Mouse (Mus musculus): ENCODE measurements around the gene Cadm1. TPM values are rescaled to one million over a fixed set of nuclear protein-coding genes. Genes with fewer than 3 reads are reported as not detected.

Gene Cadm1
- polyA plus RNA-seq, 1 experiment, result 9.3 TPM

DNA sequence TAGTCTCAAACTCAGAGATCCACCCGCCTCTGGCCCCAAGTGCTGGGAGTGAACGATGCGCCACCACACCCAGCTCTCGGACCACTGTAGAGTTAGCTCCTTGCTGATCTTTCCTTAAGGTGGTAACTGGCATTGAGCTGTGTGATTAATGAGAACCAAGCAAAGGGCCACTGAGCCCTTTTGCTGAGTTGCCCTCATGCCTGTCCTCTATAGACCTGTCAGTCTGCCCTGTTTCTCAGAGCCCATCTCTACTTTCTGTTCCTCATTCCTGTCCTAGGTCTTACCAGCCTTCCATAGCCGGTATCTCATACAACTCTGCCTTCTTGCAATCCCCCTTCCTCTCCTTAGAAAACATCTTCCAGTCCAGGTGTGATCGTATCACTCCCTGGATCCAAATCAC, 242.8 kb downstream of the Cadm1 start:
- Histone ChIP-seq H3K36me3 (ENCODE audit: control insufficient read depth, insufficient read depth) (no peaks in the 10 kb centered on the region), H3K27me3 (ENCODE audit: control insufficient read depth, insufficient read depth, insufficient read length) (no peaks in the 10 kb centered on the region), H3K4me3 (no peak overlapping the region), H3K79me2 (ENCODE audit: control insufficient read depth, insufficient read depth) (no peaks in the 10 kb centered on the region), H3K4me2 (ENCODE audit: low read depth) (no peak overlapping the region), H3ac (ENCODE audit: control insufficient read depth, insufficient read length) (no peak overlapping the region)
- no peak for TF ChIP-seq CEBPB (IDR thresholded peaks at IDR 0.05; ENCODE audit: insufficient read depth, poor library complexity, severe bottlenecking)
- TF ChIP-seq MYOD1 (IDR thresholded peaks at IDR 0.05; ENCODE audit: control insufficient read depth in 1 of 3, insufficient read length in 2 of 3, low read depth in 2 of 3), result no peak
- TF ChIP-seq SRF (IDR thresholded peaks at IDR 0.05; ENCODE audit: control insufficient read depth, insufficient read length, low read depth), result no peak
- no peak for TF ChIP-seq POLR2A (IDR thresholded peaks at IDR 0.05; ENCODE audit: insufficient read length, low read depth)
- TF ChIP-seq REST (IDR thresholded peaks at IDR 0.05; ENCODE audit: insufficient read depth, insufficient read length), result no peak
- TF ChIP-seq USF1 (IDR thresholded peaks at IDR 0.05; ENCODE audit: low read depth), result no peak
- no peak for TF ChIP-seq MYOG (IDR thresholded peaks at IDR 0.05; ENCODE audit: control insufficient read depth in 1 of 3, insufficient read depth in 1 of 3, insufficient read length in 2 of 3, low read depth in 2 of 3)
- no peak for TF ChIP-seq POLR2AphosphoS2 (IDR thresholded peaks at IDR 0.05; ENCODE audit: insufficient read length, low read depth)
- TF ChIP-seq TCF12 (IDR thresholded peaks at IDR 0.05; ENCODE audit: insufficient read depth, poor library complexity, severe bottlenecking), result no peak
- no peak for TF ChIP-seq E2F4 (IDR thresholded peaks at IDR 0.05; ENCODE audit: insufficient read depth)
- TF ChIP-seq TCF3 (IDR thresholded peaks at IDR 0.05; ENCODE audit: insufficient read length, low read depth), result no peak
- no peak for TF ChIP-seq MAX (IDR thresholded peaks at IDR 0.05; ENCODE audit: low read depth)

DNA sequence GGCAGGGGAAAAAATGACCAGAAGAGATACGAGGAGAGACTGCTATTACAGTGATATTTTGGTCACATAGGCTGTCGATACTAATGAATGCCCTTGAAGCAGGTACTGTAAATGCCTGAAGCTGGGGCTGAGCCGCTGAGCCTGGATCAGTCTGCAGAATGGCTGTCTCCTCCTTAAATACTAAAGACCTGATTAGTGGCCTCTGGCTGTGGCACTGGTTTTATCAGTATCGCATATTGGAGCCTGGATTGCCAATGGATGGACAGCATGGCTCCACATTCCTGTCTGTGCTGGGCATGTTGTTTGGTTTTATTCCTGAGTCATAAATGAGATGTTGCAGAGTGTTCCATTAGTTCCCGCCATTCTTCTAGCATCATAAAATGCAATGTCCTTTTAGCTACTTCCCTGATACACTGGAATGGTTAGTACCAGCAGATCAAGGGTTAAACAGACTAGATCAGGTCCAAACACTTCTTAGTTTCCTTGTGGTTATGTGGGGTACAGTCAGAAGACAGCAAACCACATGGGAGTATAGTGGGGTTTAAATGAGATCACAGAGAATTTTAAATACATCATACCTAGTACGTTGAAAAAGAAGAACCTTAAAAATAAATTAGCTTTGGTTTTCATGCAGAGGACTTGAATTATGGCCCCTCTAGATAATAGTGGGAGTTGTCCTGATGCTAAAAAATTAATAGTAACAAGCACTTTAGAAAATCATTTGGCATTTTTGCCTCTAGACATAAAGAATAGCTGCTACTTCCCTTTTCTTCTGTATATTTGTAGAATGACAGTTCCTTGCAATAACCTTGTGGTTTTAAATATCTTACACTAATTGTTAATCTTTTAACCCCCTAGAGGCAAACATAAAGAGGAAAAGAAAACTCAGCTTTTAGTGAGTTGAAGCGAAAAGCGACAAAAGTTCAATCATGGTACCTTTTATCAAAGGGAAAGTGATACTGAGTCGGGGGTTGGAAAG, 247.3 kb downstream of the Cadm1 start:
- TF ChIP-seq REST (IDR thresholded peaks at IDR 0.05; ENCODE audit: insufficient read depth, insufficient read length), result no peak
- no peak for TF ChIP-seq MYOG (IDR thresholded peaks at IDR 0.05; ENCODE audit: control insufficient read depth in 1 of 3, insufficient read depth in 1 of 3, insufficient read length in 2 of 3, low read depth in 2 of 3)
- TF ChIP-seq POLR2A (IDR thresholded peaks at IDR 0.05; ENCODE audit: insufficient read length, low read depth), result no peak
- no peak for TF ChIP-seq MYOD1 (IDR thresholded peaks at IDR 0.05; ENCODE audit: control insufficient read depth in 1 of 3, insufficient read length in 2 of 3, low read depth in 2 of 3)
- TF ChIP-seq TCF3 (IDR thresholded peaks at IDR 0.05; ENCODE audit: insufficient read length, low read depth), result no peak
- no peak for TF ChIP-seq POLR2AphosphoS2 (IDR thresholded peaks at IDR 0.05; ENCODE audit: insufficient read length, low read depth)
- TF ChIP-seq E2F4 (IDR thresholded peaks at IDR 0.05; ENCODE audit: insufficient read depth), result no peak
- TF ChIP-seq USF1 (IDR thresholded peaks at IDR 0.05; ENCODE audit: low read depth), result no peak
- TF ChIP-seq MAX (IDR thresholded peaks at IDR 0.05; ENCODE audit: low read depth), result no peak
- no peak for TF ChIP-seq SRF (IDR thresholded peaks at IDR 0.05; ENCODE audit: control insufficient read depth, insufficient read length, low read depth)
- TF ChIP-seq CEBPB (IDR thresholded peaks at IDR 0.05; ENCODE audit: insufficient read depth, poor library complexity, severe bottlenecking), result no peak
- no peak for TF ChIP-seq TCF12 (IDR thresholded peaks at IDR 0.05; ENCODE audit: insufficient read depth, poor library complexity, severe bottlenecking)
- no peaks in the 10 kb centered on the region for H3K27me3 ChIP-seq (ENCODE audit: control insufficient read depth, insufficient read depth, insufficient read length)
- no peaks in the 10 kb centered on the region for H3K36me3 ChIP-seq (ENCODE audit: control insufficient read depth, insufficient read depth)

DNA sequence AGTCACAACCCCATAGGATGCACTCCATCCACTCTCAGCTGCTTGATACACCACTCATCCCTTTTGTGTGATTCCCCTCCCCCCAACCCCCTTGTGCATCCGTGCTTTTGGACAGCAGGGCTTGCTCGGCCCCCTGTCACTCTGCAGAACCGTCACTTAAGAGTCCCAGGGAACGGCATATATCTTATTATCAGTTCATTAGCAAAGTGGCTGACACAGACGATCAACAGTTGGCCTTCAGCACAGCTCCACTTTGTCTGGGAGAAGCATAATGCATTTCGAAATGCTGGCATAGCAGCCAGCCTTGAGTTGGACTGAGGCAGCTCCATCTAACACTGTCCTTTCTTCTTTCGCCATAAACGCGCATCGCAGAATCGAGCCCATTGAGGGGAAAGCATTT, 248.5 kb downstream of the Cadm1 start:
- Histone ChIP-seq H3ac (ENCODE audit: control insufficient read depth, insufficient read length) (no peak overlapping the region), H3K27me3 (ENCODE audit: control insufficient read depth, insufficient read depth, insufficient read length) (no peaks in the 10 kb centered on the region), H3K79me2 (ENCODE audit: control insufficient read depth, insufficient read depth) (no peaks in the 10 kb centered on the region), H3K4me3 (no peak overlapping the region), H3K4me2 (ENCODE audit: low read depth) (no peak overlapping the region), H3K36me3 (ENCODE audit: control insufficient read depth, insufficient read depth) (no peaks in the 10 kb centered on the region)
- no peak for TF ChIP-seq CEBPB (IDR thresholded peaks at IDR 0.05; ENCODE audit: insufficient read depth, poor library complexity, severe bottlenecking)
- no peak for TF ChIP-seq MYOD1 (IDR thresholded peaks at IDR 0.05; ENCODE audit: control insufficient read depth in 1 of 3, insufficient read length in 2 of 3, low read depth in 2 of 3)
- no peak for TF ChIP-seq MAX (IDR thresholded peaks at IDR 0.05; ENCODE audit: low read depth)
- TF ChIP-seq USF1 (IDR thresholded peaks at IDR 0.05; ENCODE audit: low read depth), result no peak
- TF ChIP-seq POLR2AphosphoS2 (IDR thresholded peaks at IDR 0.05; ENCODE audit: insufficient read length, low read depth), result no peak

More for the DNA sequence above, 247.3 kb downstream of the Cadm1 start:
- Histone ChIP-seq H3K4me2 (ENCODE audit: low read depth) (no peak overlapping the region), H3K4me3 (no peak overlapping the region), H3ac (ENCODE audit: control insufficient read depth, insufficient read length) (no peak overlapping the region), H3K79me2 (ENCODE audit: control insufficient read depth, insufficient read depth) (no peaks in the 10 kb centered on the region)

DNA sequence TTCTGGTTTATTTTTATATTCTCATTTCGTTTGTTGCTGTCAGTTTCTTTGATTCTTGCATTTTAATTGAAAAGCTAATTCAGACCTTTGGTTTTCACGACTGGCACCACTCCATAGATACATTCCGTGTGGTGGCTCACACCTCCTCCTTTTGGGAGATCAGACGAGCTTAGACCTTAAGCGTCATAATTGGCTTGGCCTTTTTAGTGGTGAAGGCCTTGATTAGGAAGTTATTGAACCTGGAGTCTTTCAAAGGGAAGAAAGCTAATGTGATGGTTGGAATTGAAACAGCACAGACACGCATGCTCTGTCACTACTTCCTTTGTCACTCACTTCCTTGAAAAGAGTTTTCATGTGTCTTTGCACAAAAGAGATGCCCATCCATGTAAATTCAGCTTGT, 249.3 kb downstream of the Cadm1 start:
- H3K4me2 ChIP-seq (ENCODE audit: low read depth), result no peak overlapping the region
- no peaks in the 10 kb centered on the region for H3K27me3 ChIP-seq (ENCODE audit: control insufficient read depth, insufficient read depth, insufficient read length)
- no peak overlapping the region for H3ac ChIP-seq (ENCODE audit: control insufficient read depth, insufficient read length)
- no peak overlapping the region for H3K4me3 ChIP-seq
- H3K36me3 ChIP-seq (ENCODE audit: control insufficient read depth, insufficient read depth), result no peaks in the 10 kb centered on the region
- H3K79me2 ChIP-seq (ENCODE audit: control insufficient read depth, insufficient read depth), result no peaks in the 10 kb centered on the region
- TF ChIP-seq REST (IDR thresholded peaks at IDR 0.05; ENCODE audit: insufficient read depth, insufficient read length), result no peak

DNA sequence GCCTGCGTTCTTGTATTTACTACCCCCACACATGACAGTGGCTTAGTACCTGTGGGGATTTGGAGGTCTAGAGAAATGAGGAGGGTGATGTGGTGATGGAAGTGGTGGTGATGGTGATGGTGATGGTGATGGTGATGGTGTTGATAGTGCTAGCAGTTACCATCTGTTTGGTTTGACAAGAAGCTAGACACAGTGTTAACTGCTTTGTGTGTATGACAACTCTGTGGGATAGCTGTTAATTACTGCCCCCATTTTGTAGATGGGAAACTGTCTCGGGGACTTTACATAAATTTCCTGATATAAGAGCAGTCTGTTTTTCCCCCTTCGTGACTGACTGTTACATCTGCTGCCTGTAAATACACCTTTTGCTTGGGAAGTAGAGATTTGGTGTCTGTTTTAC, 256.7 kb downstream of the Cadm1 start:
- Histone ChIP-seq H3K79me2 (ENCODE audit: control insufficient read depth, insufficient read depth) (no peaks in the 10 kb centered on the region), H3K27me3 (ENCODE audit: control insufficient read depth, insufficient read depth, insufficient read length) (no peaks in the 10 kb centered on the region), H3K4me2 (ENCODE audit: low read depth) (no peak overlapping the region), H3ac (ENCODE audit: control insufficient read depth, insufficient read length) (no peak overlapping the region), H3K36me3 (ENCODE audit: control insufficient read depth, insufficient read depth) (no peaks in the 10 kb centered on the region), H3K4me3 (no peak overlapping the region)
- TF ChIP-seq SRF (IDR thresholded peaks at IDR 0.05; ENCODE audit: control insufficient read depth, insufficient read length, low read depth), result no peak
- no peak for TF ChIP-seq MAX (IDR thresholded peaks at IDR 0.05; ENCODE audit: low read depth)
- no peak for TF ChIP-seq REST (IDR thresholded peaks at IDR 0.05; ENCODE audit: insufficient read depth, insufficient read length)
- TF ChIP-seq CEBPB (IDR thresholded peaks at IDR 0.05; ENCODE audit: insufficient read depth, poor library complexity, severe bottlenecking), result no peak
- no peak for TF ChIP-seq POLR2A (IDR thresholded peaks at IDR 0.05; ENCODE audit: insufficient read length, low read depth)
- no peak for TF ChIP-seq TCF12 (IDR thresholded peaks at IDR 0.05; ENCODE audit: insufficient read depth, poor library complexity, severe bottlenecking)
- TF ChIP-seq E2F4 (IDR thresholded peaks at IDR 0.05; ENCODE audit: insufficient read depth), result no peak
- TF ChIP-seq MYOG (IDR thresholded peaks at IDR 0.05; ENCODE audit: control insufficient read depth in 1 of 3, insufficient read depth in 1 of 3, insufficient read length in 2 of 3, low read depth in 2 of 3), result no peak
- TF ChIP-seq USF1 (IDR thresholded peaks at IDR 0.05; ENCODE audit: low read depth), result no peak
- no peak for TF ChIP-seq POLR2AphosphoS2 (IDR thresholded peaks at IDR 0.05; ENCODE audit: insufficient read length, low read depth)
- TF ChIP-seq TCF3 (IDR thresholded peaks at IDR 0.05; ENCODE audit: insufficient read length, low read depth), result no peak
- no peak for TF ChIP-seq MYOD1 (IDR thresholded peaks at IDR 0.05; ENCODE audit: control insufficient read depth in 1 of 3, insufficient read length in 2 of 3, low read depth in 2 of 3)
